ENCODE assay signal across 17 mouse cellular contexts in genomic region chr5:84853622-84854021, GRCm38 (mm10).
DNase-seq lines count a peak whose midpoint lies in the region; ATAC-seq lines count a peak whose summit lies in the region.
"Had no signal": no experiment of that assay in that cellular context is flagged by ENCODE, and none has a peak within 500 bp of the region (broad histone marks: within the 10 kb centered on the region; RNA-seq: fewer than 3 reads in every experiment).

No protein-coding gene starts in this region.

- H3K27me3 ChIP-seq in hindbrain, embryonic 10.5 days (ENCODE audit: insufficient read depth, poor library complexity, severe bottlenecking), result no peaks in the 10 kb centered on the region
- no peaks in the 10 kb centered on the region for H3K27me3 ChIP-seq in hindbrain, embryonic 16.5 days (replicated peaks; ENCODE audit: control insufficient read depth, insufficient read depth, low read length)
- no peaks in the 10 kb centered on the region for H3K27me3 ChIP-seq in midbrain, embryonic 14.5 days (ENCODE audit: control insufficient read depth, insufficient read depth, low read length)
- H3K27me3 ChIP-seq in midbrain, embryonic 10.5 days (ENCODE audit: low read depth, poor library complexity, severe bottlenecking), result peaks cover 30% of the 10 kb centered on the region
- no peaks in the 10 kb centered on the region for H3K27me3 ChIP-seq in embryonic facial prominence, embryonic 14.5 days (replicated peaks; ENCODE audit: control insufficient read depth, insufficient read depth, low read length)
- no peaks in the 10 kb centered on the region for H3K27me3 ChIP-seq in neural tube, embryonic 14.5 days (ENCODE audit: control insufficient read depth, insufficient read depth, low read length)

- no peak overlapping the region for H3K4me2 ChIP-seq in hindbrain, embryonic 16.5 days (ENCODE audit: low read length)
- no peak overlapping the region for H3K4me2 ChIP-seq in midbrain, embryonic 14.5 days (ENCODE audit: low read length)
- no peak overlapping the region for H3K4me2 ChIP-seq in embryonic facial prominence, embryonic 14.5 days (ENCODE audit: low read depth, low read length)
- H3K4me2 ChIP-seq in neural tube, embryonic 14.5 days (ENCODE audit: low read depth, low read length), result no peak overlapping the region

- no peak overlapping the region for H3K27ac ChIP-seq in hindbrain, embryonic 10.5 days
- no peak overlapping the region for H3K27ac ChIP-seq in hindbrain, embryonic 16.5 days (ENCODE audit: low read depth, low read length)
- H3K27ac ChIP-seq in midbrain, embryonic 14.5 days (replicated peaks; ENCODE audit: low read depth, low read length), result no peak overlapping the region
- no peak overlapping the region for H3K27ac ChIP-seq in midbrain, embryonic 10.5 days (replicated peaks)
- no peak overlapping the region for H3K27ac ChIP-seq in embryonic facial prominence, embryonic 14.5 days (replicated peaks; ENCODE audit: low read depth, low read length)
- H3K27ac ChIP-seq in neural tube, embryonic 14.5 days (ENCODE audit: low read depth, low read length), result no peak overlapping the region

- no peak overlapping the region for H3K4me3 ChIP-seq in hindbrain, embryonic 10.5 days
- H3K4me3 ChIP-seq in hindbrain, embryonic 16.5 days (ENCODE audit: low read length), result no peak overlapping the region
- no peak overlapping the region for H3K4me3 ChIP-seq in midbrain, embryonic 14.5 days (replicated peaks; ENCODE audit: low read depth, low read length)
- no peak overlapping the region for H3K4me3 ChIP-seq in midbrain, embryonic 10.5 days
- H3K4me3 ChIP-seq in embryonic facial prominence, embryonic 14.5 days (ENCODE audit: low read depth, low read length), result no peak overlapping the region
- H3K4me3 ChIP-seq in neural tube, embryonic 14.5 days (ENCODE audit: low read depth, low read length), result no peak overlapping the region

- no peak; the same call in 1 of the 2 replicates for ATAC-seq in hindbrain, embryonic 16.5 days
- no peak; the same call in 1 of the 2 replicates for ATAC-seq in midbrain, embryonic 14.5 days (ENCODE audit: low FRiP score, low TSS enrichment)
- ATAC-seq in embryonic facial prominence, embryonic 14.5 days (ENCODE audit: low read depth), result peak; percentile 86
- peak; percentile 59; the same call in 1 of the 2 replicates for ATAC-seq in neural tube, embryonic 14.5 days (ENCODE audit: low read depth)
- ATAC-seq: activated CD4-positive, CD25-positive, alpha-beta regulatory T cell, adult 4 months had no signal

- 0 out of 2 replicates have a peak, but pooled peaks cover 3% of the 10 kb centered on the region for H3K4me1 ChIP-seq in hindbrain, embryonic 10.5 days (replicated peaks)
- H3K4me1 ChIP-seq in hindbrain, embryonic 16.5 days (ENCODE audit: control insufficient read depth, insufficient read depth, low read depth, low read length), result no peaks in the 10 kb centered on the region; the same call in 1 of the 2 replicates
- H3K4me1 ChIP-seq in midbrain, embryonic 14.5 days (ENCODE audit: control insufficient read depth, insufficient read depth, low read length), result no peaks in the 10 kb centered on the region
- peaks cover 11% of the 10 kb centered on the region for H3K4me1 ChIP-seq in midbrain, embryonic 10.5 days
- no peaks in the 10 kb centered on the region for H3K4me1 ChIP-seq in embryonic facial prominence, embryonic 14.5 days (ENCODE audit: control insufficient read depth, insufficient read depth, low read length)
- no peaks in the 10 kb centered on the region for H3K4me1 ChIP-seq in neural tube, embryonic 14.5 days (ENCODE audit: control insufficient read depth, insufficient read depth, low read length)

- H3K9ac ChIP-seq in hindbrain, embryonic 16.5 days (ENCODE audit: low read depth, low read length), result no peak overlapping the region
- H3K9ac ChIP-seq in midbrain, embryonic 14.5 days (replicated peaks; ENCODE audit: low read length), result no peak overlapping the region
- H3K9ac ChIP-seq in embryonic facial prominence, embryonic 14.5 days (ENCODE audit: low read depth, low read length), result no peak overlapping the region
- H3K9ac ChIP-seq in neural tube, embryonic 14.5 days (replicated peaks; ENCODE audit: low read depth, low read length), result no peak overlapping the region

- H3K36me3 ChIP-seq in hindbrain, embryonic 10.5 days, result no peaks in the 10 kb centered on the region
- no peaks in the 10 kb centered on the region for H3K36me3 ChIP-seq in hindbrain, embryonic 16.5 days (ENCODE audit: control insufficient read depth, insufficient read depth, low read length)
- no peaks in the 10 kb centered on the region for H3K36me3 ChIP-seq in midbrain, embryonic 14.5 days (ENCODE audit: control insufficient read depth, insufficient read depth, low read length)
- no peaks in the 10 kb centered on the region for H3K36me3 ChIP-seq in midbrain, embryonic 10.5 days
- H3K36me3 ChIP-seq in embryonic facial prominence, embryonic 14.5 days (ENCODE audit: control insufficient read depth, insufficient read depth, low read length), result no peaks in the 10 kb centered on the region
- H3K36me3 ChIP-seq in neural tube, embryonic 14.5 days (ENCODE audit: control insufficient read depth, insufficient read depth, low read length), result no peaks in the 10 kb centered on the region

- H3K9me3 ChIP-seq in hindbrain, embryonic 10.5 days, result no peaks in the 10 kb centered on the region
- no peaks in the 10 kb centered on the region for H3K9me3 ChIP-seq in hindbrain, embryonic 16.5 days (ENCODE audit: control insufficient read depth, low read length)
- no peaks in the 10 kb centered on the region for H3K9me3 ChIP-seq in midbrain, embryonic 14.5 days (ENCODE audit: control insufficient read depth, low read length)
- no peaks in the 10 kb centered on the region for H3K9me3 ChIP-seq in midbrain, embryonic 10.5 days (replicated peaks)
- H3K9me3 ChIP-seq in embryonic facial prominence, embryonic 14.5 days (ENCODE audit: control insufficient read depth, low read length), result no peaks in the 10 kb centered on the region
- no peaks in the 10 kb centered on the region for H3K9me3 ChIP-seq in neural tube, embryonic 14.5 days (ENCODE audit: control insufficient read depth, low read length)

- WGBS in hindbrain, embryonic 10.5 days, result 70% methylated on average over 1 of the region's 1 CpGs
- WGBS in hindbrain, embryonic 16.5 days, result 29% methylated on average over 1 of the region's 1 CpGs
- WGBS in midbrain, embryonic 14.5 days, result 24% methylated on average over 1 of the region's 1 CpGs
- WGBS in midbrain, embryonic 10.5 days, result 80% methylated on average over 1 of the region's 1 CpGs
- WGBS in embryonic facial prominence, embryonic 14.5 days, result 73% methylated on average over 1 of the region's 1 CpGs
- 19% methylated on average over 1 of the region's 1 CpGs for WGBS in neural tube, embryonic 14.5 days

- peak; percentile 12 for DNase-seq in hindbrain, embryonic 10.5 days (ENCODE audit: low spot score)
- DNase-seq in midbrain, embryonic 14.5 days, result peak; percentile 20
- no peak for DNase-seq in midbrain, embryonic 10.5 days (ENCODE audit: low spot score)
- DNase-seq in embryonic facial prominence, embryonic 14.5 days (ENCODE audit: low spot score), result peak; percentile 13
- no peak for DNase-seq in cerebellum, adult 9-11 months
- DNase-seq in cerebellum, adult 9-10 months, result no peak
- DNase-seq: cerebellum, adult 18-20 months; gastrocnemius, postnatal 10 days; heart, postnatal 14 days; layer of hippocampus, postnatal 36 days; left cerebral cortex, postnatal 4 days; lung, adult 18-20 months; lung, postnatal 36 days; thymus, postnatal 4 days had no signal

Comparison
In these comparisons a context has a peak if more than half of its experiments do, and no peak if none do; other contexts are left out.
1. DNase-seq: peak in hindbrain, embryonic 10.5 days (single experiment), midbrain, embryonic 14.5 days (single experiment) and embryonic facial prominence, embryonic 14.5 days (single experiment); none in midbrain, embryonic 10.5 days (single experiment), cerebellum, adult 9-11 months (single experiment) and cerebellum, adult 9-10 months (single experiment).
2. ATAC-seq: peak in embryonic facial prominence, embryonic 14.5 days (single experiment) and neural tube, embryonic 14.5 days (single experiment); none in hindbrain, embryonic 16.5 days (single experiment) and midbrain, embryonic 14.5 days (single experiment).